Mouse (Mus musculus) naive thymus-derived CD4-positive, alpha-beta T cell, adult 2 months (primary cell): ENCODE data around the gene Vps26a.
A peak's percentile ranks its signal among the peaks of the same experiment; 100 is the strongest.

Experiments used
- DNase-seq: peaks from one replicate; pipeline ENCODE4 v3.0.0-alpha.2; 2011; ENCODE audit warnings: low read depth

The Vps26a gene

GRCm38 (mm10) chr10:62486618-62487415 is at the start of gene Vps26a:
Gene Vps26a (minus strand): TSS chr10:62486805.
- DNase-seq: peak; percentile 98

GRCm38 (mm10) chr10:62534509-62534908 is 47.9 kb upstream of the Vps26a start:
- DNase-seq: no peak

GRCm38 (mm10) chr10:62532832-62533231 is 46.2 kb upstream of the Vps26a start:
- DNase-seq: no peak

- DNase-seq: no peak
Measured at GRCm38 (mm10) chr10:62530183-62530582, 43.6 kb upstream of the Vps26a start.

- no peak for DNase-seq
Measured at GRCm38 (mm10) chr10:62527351-62527750, 40.7 kb upstream of the Vps26a start, which contains the start of gene Srgn. Gene Srgn (minus strand): TSS chr10:62527451.

- DNase-seq: no peak
Measured at GRCm38 (mm10) chr10:62522346-62522950, 35.8 kb upstream of the Vps26a start.

- no peak for DNase-seq
Measured at GRCm38 (mm10) chr10:62521763-62522162, 35.2 kb upstream of the Vps26a start.

- no peak for DNase-seq
Measured at GRCm38 (mm10) chr10:62520911-62521310, 34.3 kb upstream of the Vps26a start.

- no peak for DNase-seq
Measured at GRCm38 (mm10) chr10:62517511-62517910, 30.9 kb upstream of the Vps26a start.

GRCm38 (mm10) chr10:62512855-62513254 is 26.2 kb upstream of the Vps26a start:
- DNase-seq: no peak

- DNase-seq: no peak
Measured at GRCm38 (mm10) chr10:62511528-62511927, 24.9 kb upstream of the Vps26a start.

GRCm38 (mm10) chr10:62509032-62509656 is 22.5 kb upstream of the Vps26a start:
- peak; percentile 35 for DNase-seq

- DNase-seq: peak; percentile 49
Measured at GRCm38 (mm10) chr10:62508459-62508858, 21.9 kb upstream of the Vps26a start.

GRCm38 (mm10) chr10:62507591-62508308 is 21.1 kb upstream of the Vps26a start:
- peak; percentile 92 for DNase-seq

GRCm38 (mm10) chr10:62507071-62507470 is 20.5 kb upstream of the Vps26a start:
- peak; percentile 69 for DNase-seq

GRCm38 (mm10) chr10:62506019-62506556 is 19.5 kb upstream of the Vps26a start:
- peak; percentile 91 for DNase-seq

- DNase-seq: peak; percentile 68
Measured at GRCm38 (mm10) chr10:62505224-62505983, 18.8 kb upstream of the Vps26a start.

GRCm38 (mm10) chr10:62503836-62504628 is 17.4 kb upstream of the Vps26a start:
- peak; percentile 42 for DNase-seq

GRCm38 (mm10) chr10:62503353-62503752 is 16.7 kb upstream of the Vps26a start:
- peak; percentile 63 for DNase-seq

- peak; percentile 27 for DNase-seq
Measured at GRCm38 (mm10) chr10:62501951-62502350, 15.3 kb upstream of the Vps26a start.
